Mouse (Mus musculus) cortical plate, adult 2 months (tissue): ENCODE results near the gene Cldn2.

Experiments
- CTCF ChIP-seq: fragments of 200-500 bp; IDR thresholded peaks from 2 replicates; pipeline ENCODE4 v1.5.1; 2011; ENCODE audit warnings: mild to moderate bottlenecking, control low read depth, low read length; ENCODE audit not compliant: insufficient read depth; ENCODE audit errors: extremely low read depth
- POLR2A ChIP-seq: fragments of 200-500 bp; IDR thresholded peaks from 2 replicates; pipeline ENCODE4 v1.6.1; 2011; ENCODE audit warnings: mild to moderate bottlenecking, low read length, control low read depth; ENCODE audit not compliant: insufficient read depth; ENCODE audit errors: extremely low read depth

GRCm38 (mm10) chrX:139775084-139775612 lies 25.5 kb upstream of the Cldn2 start:
- no peak for TF ChIP-seq CTCF
- no peak for TF ChIP-seq POLR2A
